Mouse (Mus musculus) layer of hippocampus, postnatal 10 days (tissue): Measurements from ENCODE around the gene Olfr522. TPM values are rescaled to one million over a fixed set of nuclear protein-coding genes. Genes with fewer than 3 reads are reported as not detected.

Source experiments
- DNase-seq, 2 experiments: peaks; one replicate each; pipeline ENCODE4 v3.0.0; 2021; ENCODE audit warnings: low spot score in 2 of 2
- long read RNA-seq: library from polyadenylated mRNA; stranded (forward); transcript quantifications from one replicate; pipeline ENCODE4 v2.0.0, GENCODE M21; 2023
- total RNA-seq, 2 experiments: library from RNA; stranded (reverse); gene quantifications; 2 replicates each; pipeline ENCODE4 v1.2.3; 2021

Gene Olfr522
- not detected for total RNA-seq
- long read RNA-seq, result 0 reads

DNA sequence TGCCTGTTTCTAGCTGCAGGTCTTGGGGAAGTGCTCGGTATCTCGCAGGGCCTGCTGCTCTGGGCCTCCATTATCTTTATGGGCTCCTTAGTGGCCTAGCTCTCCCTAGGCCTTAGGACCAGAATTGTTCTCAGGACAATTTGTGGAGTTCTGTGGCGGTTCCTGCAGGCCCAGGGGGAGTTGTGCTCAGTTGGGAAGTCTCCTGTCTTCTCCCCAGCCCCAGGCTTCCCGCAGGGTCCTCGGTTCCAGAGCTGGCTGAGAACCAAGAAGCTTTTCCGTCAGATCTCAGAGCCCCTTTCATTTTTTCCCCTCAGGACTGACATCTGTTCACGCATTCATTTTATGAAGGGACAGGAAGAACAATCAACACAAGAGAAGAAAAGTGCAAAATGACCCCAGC, at the start of gene Olfr522:
Gene Olfr522 (minus strand): TSS at position 101 of the 400 bp plus-strand sequence.
- no peak for DNase-seq

DNA sequence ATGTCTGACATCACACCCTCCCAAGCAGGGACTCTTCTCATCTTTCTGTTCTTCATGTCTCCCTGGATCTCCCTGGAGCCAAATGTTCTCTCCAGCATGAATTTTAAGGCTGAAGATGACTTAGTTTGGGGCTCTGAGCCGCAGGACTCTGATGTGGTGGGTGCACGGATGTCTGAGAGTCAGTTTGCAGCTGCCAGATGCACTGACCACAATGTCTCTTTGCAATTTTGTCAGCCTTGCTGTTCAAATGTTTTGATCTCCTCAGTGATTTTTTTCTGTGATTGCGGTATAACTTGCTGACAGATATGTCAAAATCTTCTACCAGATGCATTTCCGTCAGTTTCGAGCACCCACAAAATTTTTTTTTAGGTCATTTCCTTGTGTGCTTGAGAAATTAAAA, 49.3 kb upstream of the Olfr522 start:
- DNase-seq, result no peak

- no peak for DNase-seq
These were observed 44.1 kb upstream of the Olfr522 start for GRCm38 (mm10) chr7:140208677-140209076.

DNA sequence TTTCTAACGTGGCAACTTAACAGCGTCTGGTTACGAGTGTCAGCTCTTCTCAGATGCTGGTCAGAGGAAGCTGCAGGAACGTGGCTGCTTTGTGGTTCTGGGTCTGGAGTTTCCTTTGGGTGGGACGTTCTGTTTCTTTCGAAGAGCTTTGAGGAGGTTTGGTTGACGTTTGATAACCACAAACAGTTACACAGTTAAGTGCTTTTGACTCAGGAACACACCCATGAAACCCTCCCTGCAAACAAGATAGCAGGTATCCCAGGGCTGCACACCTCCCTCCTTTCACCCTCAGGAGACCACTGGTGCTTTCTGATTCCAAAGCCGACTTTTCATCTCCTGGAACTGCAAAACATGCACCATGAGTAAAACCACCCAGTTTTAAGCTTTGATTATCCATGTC, 43.6 kb upstream of the Olfr522 start:
- DNase-seq, result no peak

DNA sequence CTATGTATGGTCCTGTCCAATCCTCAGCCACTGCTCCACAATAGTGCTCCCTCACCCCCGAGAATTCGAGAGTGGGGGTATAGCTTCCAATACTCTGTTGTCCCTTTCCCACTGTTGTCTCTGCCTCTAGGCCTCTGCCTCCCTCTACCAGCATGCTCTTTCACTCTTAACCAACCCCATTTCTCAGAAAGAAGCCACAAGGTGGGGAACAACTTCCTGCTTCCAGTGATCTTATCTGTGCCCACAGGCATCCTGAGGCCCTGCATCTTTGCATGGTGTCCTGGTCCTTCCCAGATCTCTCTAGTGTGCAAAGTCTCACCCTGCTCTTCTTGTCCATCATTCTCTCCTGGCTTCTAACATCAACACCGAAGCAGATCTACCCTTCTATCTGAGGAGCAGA, 42.3 kb upstream of the Olfr522 start:
- no peak for DNase-seq

DNA sequence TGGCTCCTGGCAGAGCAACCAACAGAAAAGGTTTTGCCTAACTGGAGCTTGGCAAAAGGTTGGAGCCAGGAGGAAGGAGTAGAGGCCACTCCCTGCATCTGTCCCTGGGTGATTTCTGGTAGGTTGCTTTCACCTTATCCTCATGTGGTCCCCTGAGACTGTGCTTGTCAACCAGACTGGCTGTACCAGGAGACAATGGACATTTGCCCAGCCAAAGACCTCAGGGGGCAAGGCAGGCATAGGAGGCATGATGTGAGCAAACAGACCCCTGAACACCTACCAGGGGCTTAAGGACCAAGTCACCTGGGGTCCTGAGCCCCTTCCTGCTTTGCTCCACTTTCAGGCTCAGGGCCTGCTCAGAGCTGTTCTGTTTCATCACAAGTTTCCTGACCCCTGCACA, 41.3 kb upstream of the Olfr522 start, which contains the start of gene Olfr524:
Gene Olfr524 (minus strand): TSS at position 101 of the 400 bp plus-strand sequence.
- DNase-seq, result no peak

- no peak for DNase-seq
These were observed 36.5 kb upstream of the Olfr522 start for GRCm38 (mm10) chr7:140201090-140201489.

GRCm38 (mm10) chr7:140196002-140196401, 31.4 kb upstream of the Olfr522 start:
- no peak for DNase-seq

- DNase-seq, result no peak
These were observed 29.5 kb upstream of the Olfr522 start for GRCm38 (mm10) chr7:140194031-140194430.

DNA sequence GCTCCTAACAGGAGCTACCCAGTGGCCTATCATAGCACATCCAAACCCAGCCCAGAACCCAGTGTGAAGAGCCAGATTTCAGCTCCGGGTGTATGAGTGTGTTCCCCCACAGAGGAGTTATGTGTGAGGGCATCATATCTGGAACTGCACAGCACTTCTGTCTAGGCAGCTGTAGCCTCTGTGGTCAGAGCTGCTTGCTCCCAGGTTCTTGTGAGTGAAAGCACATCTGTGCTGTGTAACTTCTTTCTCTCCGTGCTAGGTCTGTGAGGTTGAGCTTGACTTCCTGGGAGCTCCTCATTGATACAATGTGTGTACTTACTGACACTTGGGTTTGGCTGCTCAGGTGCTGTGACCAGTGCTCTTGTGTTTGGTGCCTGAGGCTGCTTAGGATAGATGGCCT, 28.3 kb upstream of the Olfr522 start:
- DNase-seq, result no peak

- no peak for DNase-seq
These were observed 27.9 kb upstream of the Olfr522 start for GRCm38 (mm10) chr7:140192445-140192844.

DNA sequence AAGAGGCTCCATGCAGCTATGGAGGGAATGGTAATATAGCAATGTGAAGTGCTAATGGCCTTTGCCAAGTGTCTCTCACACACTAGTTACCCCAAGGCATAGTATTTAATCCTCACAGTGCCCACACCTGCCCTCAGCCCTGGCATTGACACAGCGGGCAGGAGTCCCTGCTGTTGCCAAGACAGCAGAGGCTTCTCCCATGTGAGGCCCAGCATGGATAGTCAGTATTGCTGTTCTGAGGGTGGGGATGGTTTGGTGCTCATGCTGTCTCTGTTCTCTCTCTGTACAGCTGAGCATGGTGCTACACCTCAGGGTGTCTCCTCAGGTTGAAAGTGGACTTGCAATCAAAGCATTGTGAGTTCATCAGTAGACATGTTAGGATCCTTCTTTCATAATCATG, 25.9 kb upstream of the Olfr522 start:
- DNase-seq, result no peak

- DNase-seq, result peak; percentile 19 to 41
These were observed 24.1 kb upstream of the Olfr522 start for GRCm38 (mm10) chr7:140188391-140189328.

- no peak for DNase-seq
These were observed 23.3 kb upstream of the Olfr522 start for GRCm38 (mm10) chr7:140187721-140188390.

DNA sequence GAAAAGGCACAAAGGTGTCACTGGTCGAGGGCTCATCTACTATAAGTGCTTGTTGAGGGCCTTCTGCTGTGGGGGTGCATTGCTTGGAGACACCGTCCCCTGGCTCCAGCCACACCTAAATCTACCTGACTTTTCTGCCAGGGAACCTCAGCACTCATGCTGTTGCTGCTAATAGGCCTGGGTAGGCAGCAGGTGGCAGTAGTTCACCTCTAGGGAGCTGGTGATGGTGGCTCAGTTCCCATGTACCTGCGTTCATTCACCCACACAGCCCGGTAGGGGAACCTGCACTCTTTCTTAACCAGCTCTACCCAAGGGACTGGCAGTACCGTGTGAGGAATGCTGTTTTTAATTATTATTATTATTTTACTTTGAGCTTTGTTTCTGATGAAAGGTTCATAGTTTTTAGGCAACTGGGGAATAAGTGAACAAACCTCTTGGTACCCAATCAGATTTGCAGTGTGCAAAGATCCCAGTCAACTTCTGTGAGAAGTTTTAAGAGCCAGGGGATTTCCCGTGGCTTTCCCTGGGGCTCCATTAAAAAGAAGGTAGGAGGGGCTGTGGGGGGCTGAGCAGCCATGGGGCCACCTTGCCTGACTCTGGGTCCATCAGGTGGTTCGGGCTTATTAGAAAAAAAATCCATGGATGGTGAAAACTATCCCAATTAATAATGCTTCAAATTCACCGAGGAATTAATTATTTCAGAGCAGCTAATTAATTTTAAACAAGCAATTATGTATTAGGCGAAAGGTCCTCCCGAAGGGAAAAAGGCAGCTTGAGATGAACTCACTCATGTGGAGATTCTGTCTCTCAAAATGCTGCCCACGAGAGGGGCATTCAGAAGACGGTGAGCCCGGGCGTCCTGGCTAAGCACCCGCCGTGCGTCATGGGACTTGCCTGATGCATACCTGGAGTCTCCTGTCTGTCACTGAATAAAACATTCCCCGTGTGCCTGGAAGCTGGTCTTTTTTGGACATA, 22.4 kb upstream of the Olfr522 start:
- peak; percentile 29 to 59 for DNase-seq

GRCm38 (mm10) chr7:140184206-140184605, 19.6 kb upstream of the Olfr522 start:
- DNase-seq, result no peak

DNA sequence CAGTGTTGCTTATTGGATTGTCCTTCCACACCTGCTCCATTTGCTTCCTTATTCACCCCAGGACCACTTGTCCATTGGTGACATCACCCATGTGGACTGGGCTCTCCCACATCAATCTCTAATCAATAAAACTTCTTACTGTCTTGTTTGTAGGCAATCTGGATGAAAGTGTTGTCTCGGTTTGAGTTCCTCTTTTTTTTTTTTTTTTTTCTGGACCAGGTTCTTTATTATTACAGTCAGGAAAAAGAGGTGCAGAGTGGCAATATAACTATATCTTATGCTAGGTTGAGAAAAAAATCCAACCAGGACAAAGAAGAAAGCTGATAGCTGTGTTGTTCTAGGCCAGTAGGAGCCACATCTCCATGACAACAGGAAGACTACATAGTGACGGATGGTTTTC, 16.1 kb upstream of the Olfr522 start:
- DNase-seq, result no peak

- DNase-seq, result no peak
These were observed 14.6 kb upstream of the Olfr522 start for GRCm38 (mm10) chr7:140179176-140179575.

GRCm38 (mm10) chr7:140172936-140173335, 8.4 kb upstream of the Olfr522 start, which contains the start of gene Olfr523:
Olfr523 (plus strand) TSS chr7:140173217.
- DNase-seq, result no peak

- DNase-seq, result no peak
These were observed 6.3 kb upstream of the Olfr522 start for GRCm38 (mm10) chr7:140170863-140171262.

- no peak for DNase-seq
These were observed 4.8 kb upstream of the Olfr522 start for GRCm38 (mm10) chr7:140169386-140169785.
